Mouse (Mus musculus): ENCODE data around the gene Gm21394. TPM values are rescaled to one million over a fixed set of nuclear protein-coding genes. Genes with fewer than 3 reads are reported as not detected.
"Not testable (repeated sequence)": the region's sequence is repeated elsewhere in the genome, so short reads cannot be mapped to it uniquely, and the experiment has no call there.

Gene Gm21394
- not detected in 2 replicates for polyA plus RNA-seq (2015; fragmentation: Nextera tagmentation; extraction: Ambion mirVana)

DNA sequence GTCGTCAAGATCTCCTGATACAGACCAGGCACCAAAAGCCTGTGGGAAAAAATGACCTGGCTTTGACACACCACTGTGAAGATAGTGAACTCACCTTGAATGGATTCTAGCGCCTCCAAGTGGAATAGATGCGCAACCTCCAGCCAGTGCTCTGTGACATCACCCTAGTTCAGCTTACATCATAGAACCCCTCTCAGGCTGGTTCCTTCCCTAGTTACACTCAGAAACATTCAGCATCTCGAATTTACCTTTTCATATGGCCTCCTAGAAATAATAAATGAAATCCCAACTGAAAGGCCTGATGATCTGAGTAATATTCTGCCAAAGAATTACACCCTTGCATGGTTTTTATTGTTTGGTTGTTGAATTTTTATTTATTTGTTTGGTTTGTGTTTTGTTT, at the start of gene Gm21394:
Gene Gm21394, minus strand, starts transcription at position 101 of the 400 bp plus-strand sequence.
- not testable (repeated sequence) for H3K4me1 ChIP-seq (replicated peaks); H3K4me2 ChIP-seq; H3K9me3 ChIP-seq (replicated peaks); DNase-seq; H3K27me3 ChIP-seq; H3K9ac ChIP-seq; H3K27ac ChIP-seq; H3K4me3 ChIP-seq (replicated peaks); ATAC-seq (ENCODE audit: low read depth); H3K36me3 ChIP-seq
- WGBS (ENCODE audit: insufficient replicate concordance) = no CpG with 5 or more reads among the region's 4 CpGs

Other genes starting within 250 kb of the Gm21394 start
- gene Gm21409, start 181.8 kb upstream of the Gm21394 start, polyA plus RNA-seq (2015; fragmentation: Nextera tagmentation; extraction: Ambion mirVana) = not detected in 2 replicates